Mouse (Mus musculus): Measurements from ENCODE around the gene Gm38392.

The Gm38392 gene

GRCm38 (mm10) chr3:88197741-88198504, 89.1 kb downstream of the Gm38392 start:
- DNase-seq = no peak
